Mouse (Mus musculus) spleen, embryonic (tissue): Measurements from ENCODE around the gene Zpr1.

Experiments used
- CTCF ChIA-PET: fragments of 350-600 bp; sonication (Branson Sonifier 250); formaldehyde crosslinking; loops from one replicate; lab custom pipeline; 2022; lab: Charles Lee

Zpr1 gene

DNA sequence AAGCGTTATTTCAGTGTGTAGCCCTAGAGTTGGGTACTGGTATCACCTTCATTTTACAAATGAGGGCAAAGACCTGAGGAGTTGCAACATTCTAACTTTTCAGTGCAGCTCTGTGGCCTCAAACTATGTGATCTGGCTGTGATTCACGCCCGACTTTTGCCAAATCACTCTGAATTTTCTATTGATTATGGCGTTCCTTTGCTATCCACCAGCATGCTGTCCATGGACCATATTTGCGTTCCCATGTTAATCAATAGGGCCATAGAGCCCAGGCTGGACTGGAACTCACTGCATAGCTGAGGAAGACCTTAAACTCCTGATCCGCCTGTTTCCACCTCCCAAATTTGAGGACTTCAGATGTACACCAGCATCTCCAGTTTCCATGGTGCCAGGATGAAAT, 13.8 kb upstream of the Zpr1 start:
- CTCF ChIA-PET: no interaction called here

DNA sequence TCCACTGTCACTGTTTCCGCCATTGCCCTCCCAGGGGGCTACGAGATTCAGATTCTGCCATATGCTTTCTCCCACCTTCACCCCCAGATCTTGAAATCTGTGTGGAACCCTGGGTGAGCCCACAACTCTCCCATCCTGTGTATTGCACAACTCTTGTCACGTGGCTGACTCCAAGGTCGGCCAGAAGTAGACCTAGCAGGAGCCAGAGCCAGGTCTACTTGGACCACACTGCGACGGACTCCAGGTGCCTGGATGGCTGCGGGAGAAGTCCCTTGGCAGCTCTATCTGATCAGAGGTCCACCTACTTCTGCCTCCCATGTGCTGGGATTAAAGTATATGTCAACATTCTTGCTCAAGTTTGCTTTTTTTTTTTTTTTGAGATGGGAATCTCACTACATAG, 11.7 kb upstream of the Zpr1 start:
- CTCF ChIA-PET: no interaction called here

DNA sequence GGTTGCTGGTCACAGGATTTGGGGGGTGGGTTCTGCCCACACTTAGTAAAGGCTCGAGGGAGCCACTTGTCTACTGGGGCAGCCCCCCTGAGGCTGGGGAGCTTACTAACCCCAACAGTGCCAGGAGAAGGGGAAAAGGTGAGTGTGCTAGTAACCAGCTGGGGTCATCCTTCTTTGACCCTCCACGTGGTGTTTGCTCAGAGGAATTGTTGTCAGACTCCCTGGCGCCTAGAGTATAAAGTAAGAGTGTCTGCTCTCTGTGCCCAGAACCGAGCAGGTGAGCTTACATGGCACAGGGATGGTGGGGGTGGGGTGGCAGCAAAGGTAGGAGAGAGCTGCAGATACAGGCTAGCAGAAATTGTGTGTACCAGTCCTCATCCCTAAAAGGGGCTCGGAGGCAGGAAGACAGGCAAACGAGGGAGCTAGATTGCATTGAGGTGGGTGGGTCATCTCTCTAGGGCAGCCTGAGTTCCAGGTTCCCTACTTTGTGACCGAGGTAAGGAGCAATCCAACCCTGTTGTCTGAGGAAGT, 4.5 kb upstream of the Zpr1 start, which contains the start of gene Apoa5:
Gene Apoa5, plus strand, starts transcription at position 291 of the 531 bp plus-strand sequence.
- CTCF ChIA-PET: no interaction called here

DNA sequence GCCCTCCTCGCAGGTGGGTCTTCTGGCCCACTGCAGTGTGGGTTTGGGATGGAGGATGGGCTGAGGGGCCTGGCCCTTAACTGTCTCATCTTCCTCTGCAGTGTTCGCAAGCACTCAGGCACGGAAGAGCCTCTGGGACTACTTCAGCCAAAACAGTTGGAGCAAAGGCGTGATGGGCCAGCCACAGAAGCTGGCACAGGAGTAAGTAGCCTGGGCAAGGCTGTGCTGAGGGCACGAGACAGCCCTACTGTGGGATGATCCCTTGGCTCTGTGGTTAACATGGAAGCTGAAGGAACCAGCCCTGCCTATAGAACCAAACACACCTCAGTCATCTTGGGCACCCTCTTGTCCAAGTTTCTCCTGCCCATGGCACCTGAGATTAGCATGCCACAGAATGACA, 3.7 kb upstream of the Zpr1 start:
- CTCF ChIA-PET: no interaction called here

DNA sequence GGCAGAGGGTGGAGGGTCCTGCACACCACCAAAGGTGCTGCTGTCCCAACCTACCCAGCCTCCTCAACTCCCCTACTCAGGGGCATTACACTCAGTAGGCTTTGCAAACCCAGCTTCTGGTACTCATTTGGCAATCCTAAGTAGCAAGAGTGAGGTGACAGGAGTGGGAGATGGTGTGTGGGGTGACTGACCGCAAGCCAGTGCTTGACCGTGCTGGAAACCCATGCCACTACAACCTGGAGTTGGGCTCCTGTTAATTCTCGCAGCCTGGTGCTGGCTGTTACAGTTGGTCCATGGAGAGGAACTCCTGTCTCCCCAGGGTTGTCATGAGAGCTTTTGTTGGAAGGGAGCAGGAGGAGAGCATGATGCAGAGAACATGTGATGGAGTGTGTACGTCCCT, 2.1 kb upstream of the Zpr1 start:
- CTCF ChIA-PET: no interaction called here

DNA sequence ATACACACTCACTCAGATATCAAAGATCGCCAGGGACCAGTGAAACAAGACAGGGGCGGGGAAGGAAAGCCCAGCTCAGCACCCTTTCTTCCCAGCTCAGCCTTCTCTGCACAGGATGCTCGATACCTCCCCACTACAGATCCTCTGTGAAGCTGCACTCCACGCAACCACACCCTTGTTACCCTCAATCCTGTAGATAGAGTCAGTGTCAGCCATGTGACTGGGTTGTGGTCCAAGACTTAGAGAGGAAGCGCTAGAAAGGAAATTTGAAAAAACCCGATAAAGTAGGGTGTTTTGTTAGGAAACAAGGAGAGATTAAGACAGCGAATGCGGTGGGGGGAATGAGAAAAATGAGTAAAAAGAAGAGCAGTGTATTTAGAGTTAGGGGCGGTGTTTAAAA, 794 bp upstream of the Zpr1 start:
- CTCF ChIA-PET: no interaction called here

DNA sequence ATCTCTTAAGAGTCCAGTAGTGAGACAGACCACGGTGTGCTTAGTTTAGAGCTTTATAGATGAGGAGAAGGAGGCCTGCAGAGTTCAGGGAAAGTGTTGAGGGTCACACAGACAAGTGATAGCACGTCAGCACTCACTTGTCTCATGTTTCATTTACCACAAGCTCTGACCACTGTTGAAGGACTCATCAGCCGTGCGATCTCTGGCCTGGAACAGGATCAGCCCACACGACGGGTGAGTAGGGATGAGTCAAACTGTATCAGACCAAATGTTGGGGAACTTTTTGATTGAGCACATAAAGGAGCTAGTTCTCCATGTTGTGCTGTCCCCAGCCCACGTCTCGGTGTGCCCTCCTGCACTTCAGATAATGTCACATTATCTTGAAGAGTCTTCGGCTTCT, 1.6 kb downstream of the Zpr1 start:
- CTCF ChIA-PET: no interaction called here

DNA sequence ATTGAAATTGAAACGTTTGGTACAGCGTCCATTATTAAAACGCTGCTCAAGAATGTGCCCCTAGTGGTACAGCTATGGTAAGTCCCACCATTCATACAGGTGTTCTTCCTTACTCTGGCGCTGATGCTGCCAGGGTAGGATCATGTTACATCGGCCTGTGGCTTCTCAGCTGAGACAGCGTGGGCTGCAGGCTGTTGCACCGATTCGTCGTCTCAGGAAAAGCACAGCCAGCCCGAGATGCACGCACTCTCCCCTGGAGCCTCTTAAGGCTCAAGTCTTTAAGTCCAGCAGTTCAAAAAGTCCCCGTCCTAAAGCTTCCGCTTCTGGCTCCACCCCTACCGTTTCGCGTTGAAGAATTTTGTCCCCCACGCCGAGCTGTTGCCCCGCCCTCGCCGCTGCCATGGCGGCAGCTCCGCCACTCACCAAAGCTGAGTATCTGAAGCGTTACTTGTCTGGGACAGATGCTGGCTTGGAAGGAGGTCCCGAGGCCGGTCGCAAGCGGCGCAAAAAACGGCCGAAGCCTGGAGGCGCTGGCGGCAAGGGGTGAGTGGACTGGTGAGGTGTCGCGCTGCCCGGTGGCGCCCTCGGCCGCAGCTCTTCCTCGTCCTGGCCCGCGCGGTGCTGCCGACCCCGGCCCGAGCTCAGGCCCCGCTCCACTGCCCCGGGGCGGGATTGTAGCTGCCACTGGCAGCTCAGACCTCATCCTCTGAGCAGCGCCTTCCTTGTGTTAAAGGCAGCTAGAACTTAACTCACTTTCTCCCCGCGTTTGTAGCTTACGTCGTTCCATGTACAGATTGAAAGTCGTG, 10.0 kb downstream of the Zpr1 start, which contains the start of gene Bud13:
Gene Bud13, plus strand, starts transcription at position 378 of the 806 bp plus-strand sequence.
- CTCF ChIA-PET: interaction anchor here (0.5 kb wide), 1 partner anchor 37 kb away, joined by 3 read pairs; the partner anchor contains the start of gene 4931429L15Rik

DNA sequence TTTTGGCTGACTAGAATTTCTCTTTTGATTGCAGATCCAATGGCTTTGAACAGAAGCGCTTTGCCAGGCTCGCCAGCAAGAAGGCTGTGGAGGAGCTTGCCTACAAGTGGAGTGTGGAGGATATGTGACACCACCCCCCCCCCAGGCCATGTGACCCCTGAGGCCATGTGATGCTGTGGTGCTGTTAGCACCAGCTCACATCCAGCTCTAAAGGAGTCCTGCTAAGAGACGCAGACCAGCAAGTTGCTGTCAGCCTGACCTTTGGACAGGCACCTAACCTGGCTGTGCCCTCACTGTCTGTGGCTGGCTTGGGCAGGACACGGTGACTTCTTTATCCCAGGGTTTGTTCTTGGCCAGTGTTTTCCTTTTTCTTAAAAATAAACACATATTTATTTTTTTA, 25.5 kb downstream of the Zpr1 start:
- CTCF ChIA-PET: interaction anchor here (0.6 kb wide), 1 partner anchor 17 kb away, joined by 3 read pairs; no protein-coding TSS in a partner anchor

DNA sequence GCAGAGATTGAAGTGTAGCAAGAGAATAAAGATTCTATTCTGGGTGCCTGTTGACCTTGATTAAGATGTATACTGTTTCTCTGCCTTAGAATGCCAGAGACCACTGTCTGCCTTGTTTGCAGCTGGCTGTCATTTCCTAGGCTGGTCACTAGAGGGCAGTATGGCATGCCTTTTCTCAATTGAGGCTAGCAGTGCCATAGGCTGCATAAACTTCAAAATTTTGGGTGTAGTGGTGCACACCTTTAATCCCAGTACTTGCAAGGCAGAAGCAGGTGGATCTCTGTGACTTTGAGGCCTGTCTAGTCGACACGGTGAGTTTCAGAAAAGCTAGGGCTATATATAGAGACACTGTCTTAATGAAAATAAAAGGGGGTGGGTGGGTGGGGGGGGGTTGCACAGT, 29.3 kb downstream of the Zpr1 start:
- CTCF ChIA-PET: interaction anchor here (0.6 kb wide), 1 partner anchor 592 kb away, joined by 5 read pairs; no protein-coding TSS in a partner anchor

DNA sequence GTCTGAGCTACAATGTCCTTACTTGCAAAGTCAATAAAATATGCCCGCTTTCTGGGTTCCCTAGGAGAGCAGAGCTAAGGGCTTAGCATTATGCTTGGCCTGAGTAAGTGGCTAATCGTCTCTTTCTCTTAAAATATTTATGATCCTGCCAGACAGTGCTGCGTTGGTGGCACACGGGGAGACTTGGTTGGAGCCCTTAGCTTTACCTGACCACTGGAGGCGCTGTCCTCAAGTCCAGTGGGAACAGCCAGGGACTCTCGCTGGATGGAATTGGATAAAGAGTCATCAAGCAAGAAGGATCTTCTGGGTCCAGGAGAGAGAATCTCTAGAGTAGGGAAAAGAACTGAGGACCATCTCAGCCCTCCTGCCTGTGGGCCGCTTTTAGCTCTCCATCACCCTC, 36.3 kb downstream of the Zpr1 start:
- CTCF ChIA-PET: no interaction called here

DNA sequence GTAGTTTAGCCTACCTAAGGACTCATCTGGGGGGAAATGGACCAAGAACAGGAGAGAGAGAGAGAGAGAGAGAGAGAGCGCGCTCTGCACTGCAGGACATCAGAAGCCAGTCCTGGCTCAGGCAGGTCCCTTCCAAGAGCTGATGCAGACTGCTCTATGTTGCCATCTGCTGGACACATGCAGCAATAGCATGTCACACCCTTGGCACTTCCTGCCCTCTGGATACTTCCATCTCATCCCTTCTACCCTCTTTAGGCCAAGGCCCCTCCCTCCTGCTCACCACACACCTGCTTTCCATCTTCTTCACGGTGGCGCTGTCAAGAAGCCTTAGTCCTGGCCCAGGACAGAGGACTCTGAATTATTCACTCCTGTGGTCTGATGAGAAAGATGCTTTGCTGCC, 41.6 kb downstream of the Zpr1 start:
- CTCF ChIA-PET: interaction anchor here (0.7 kb wide), 1 partner anchor 104 kb away, joined by 5 read pairs; no protein-coding TSS in a partner anchor

DNA sequence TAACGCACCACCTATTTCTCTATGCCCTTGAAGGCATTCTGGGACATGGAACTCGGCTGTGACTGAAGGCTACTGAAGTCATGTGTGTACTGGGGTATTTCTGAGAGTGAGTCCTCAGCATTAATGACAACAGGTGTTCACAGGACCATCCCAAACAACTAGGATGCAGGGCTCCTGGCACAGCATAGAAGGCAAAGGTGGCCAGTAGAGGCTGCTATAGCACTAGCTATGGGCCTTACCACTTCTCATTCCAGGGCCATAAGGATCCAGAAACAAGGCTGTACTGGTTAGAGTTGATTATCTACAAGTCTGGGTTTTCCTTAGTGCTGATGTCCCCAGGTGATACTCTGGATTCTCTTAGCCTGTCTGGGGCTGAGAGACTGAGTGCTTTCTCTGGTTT, 42.1 kb downstream of the Zpr1 start:
- CTCF ChIA-PET: interaction anchor here (0.7 kb wide), 1 partner anchor 104 kb away, joined by 5 read pairs; no protein-coding TSS in a partner anchor

DNA sequence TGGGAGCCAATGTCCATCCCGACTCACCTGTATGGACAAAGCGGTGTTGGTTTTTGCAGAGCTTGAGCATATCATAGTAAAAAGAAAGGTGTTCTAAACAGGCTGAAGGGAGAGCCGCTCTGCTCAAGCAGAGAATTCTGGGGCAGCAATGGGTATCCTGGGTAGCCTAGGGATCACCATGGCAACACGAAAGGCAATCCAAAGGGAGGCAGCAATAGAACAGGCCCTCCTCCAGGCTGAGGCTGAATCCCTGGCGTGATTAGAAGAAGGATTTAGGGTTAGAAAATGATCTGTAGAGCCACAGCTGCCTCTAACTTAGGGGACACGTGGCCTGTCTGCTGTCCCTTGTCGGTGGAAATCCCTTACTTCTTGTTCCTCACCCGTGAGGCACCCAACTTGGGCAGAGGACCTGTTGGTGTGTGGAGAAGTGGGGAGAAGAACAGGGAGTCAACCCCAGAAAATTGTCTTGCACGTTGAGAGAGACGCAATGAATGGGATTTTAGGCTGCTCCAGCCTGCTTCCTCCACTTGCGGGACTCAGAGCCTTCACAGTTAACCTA, 43.0 kb downstream of the Zpr1 start:
- CTCF ChIA-PET: interaction anchor here (0.6 kb wide), 1 partner anchor 17 kb away, joined by 3 read pairs; no protein-coding TSS in a partner anchor

DNA sequence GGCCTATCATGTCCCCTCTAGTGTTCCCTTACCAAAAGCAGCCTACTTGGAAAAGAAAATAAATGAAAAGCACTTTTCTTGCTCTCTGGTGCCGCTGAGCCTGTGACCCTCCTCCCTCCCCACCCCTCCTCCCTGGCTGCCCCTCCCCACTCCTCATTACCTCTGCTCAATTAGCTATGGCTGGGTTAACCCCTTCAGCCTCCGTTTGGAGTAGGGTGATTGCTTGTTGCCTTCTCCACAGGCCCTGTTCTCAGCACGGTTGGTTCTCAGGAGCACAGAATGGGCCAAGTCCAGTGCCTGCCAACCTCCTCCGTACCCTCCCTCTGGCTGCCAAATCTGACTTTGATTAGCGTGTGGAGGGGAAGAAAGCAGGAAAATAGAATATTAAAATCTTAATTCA, 43.5 kb downstream of the Zpr1 start:
- CTCF ChIA-PET: no interaction called here

DNA sequence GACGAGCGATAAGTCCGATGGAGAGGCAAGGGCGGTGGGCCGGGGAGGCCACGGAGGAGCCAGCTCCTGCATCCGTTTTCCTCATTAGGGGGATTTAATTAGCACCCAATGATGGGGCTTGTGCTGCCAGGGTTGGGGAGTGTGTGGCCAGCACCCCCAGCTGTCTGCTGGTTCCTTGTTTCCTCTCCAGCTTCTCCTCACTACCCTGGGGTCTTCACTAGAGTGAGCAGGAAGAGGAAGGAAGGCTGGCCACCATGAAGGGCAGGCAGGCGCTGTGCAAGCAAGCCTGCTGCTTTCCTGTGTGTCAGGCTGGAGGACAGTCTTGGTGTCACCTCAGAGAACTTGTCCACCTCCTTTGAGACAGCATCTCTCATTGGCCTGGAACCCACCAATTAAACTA, 44.0 kb downstream of the Zpr1 start:
- CTCF ChIA-PET: no interaction called here

DNA sequence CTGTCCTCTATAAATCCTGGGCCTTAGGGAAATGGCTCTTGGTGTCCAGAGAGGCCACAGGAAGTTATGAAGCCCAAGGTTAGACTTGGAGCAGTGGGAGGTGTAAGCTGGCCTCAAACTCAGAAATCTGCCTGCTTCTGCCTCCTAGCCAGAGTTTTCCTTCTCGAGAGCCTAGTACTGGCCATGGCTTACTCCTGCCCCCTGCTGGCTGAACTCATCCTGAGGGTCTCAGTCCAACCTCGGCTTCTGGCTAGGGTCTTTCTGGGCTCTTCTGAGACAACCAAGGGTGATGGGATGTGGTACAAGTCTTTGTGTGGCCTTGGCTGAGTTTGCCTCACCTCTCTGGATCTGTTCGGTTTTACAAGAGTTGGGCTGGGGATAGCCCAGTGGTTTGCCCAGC, 45.1 kb downstream of the Zpr1 start:
- CTCF ChIA-PET: no interaction called here

DNA sequence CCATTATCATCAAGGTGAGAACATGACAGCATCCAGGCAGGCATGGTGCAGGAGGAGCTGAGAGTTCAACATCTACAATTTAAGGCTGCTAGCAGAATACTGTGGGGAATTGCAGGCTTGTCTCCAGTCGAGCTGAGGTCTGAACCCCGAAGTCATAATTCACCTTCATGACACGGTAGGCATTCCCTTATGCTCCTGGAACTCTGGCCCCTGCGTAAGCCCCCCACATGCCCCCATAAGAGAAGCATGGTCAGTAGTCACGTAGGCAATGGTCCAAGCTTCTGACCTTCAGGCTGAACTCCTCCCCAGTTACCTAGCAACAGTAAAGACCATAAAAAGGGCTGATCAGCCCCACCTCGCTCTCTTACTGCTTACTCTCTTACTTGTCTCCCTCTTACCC, 47.0 kb downstream of the Zpr1 start, which contains the start of gene 4931429L15Rik:
Gene 4931429L15Rik, minus strand, starts transcription at position 101 of the 400 bp plus-strand sequence.
- CTCF ChIA-PET: interaction anchor here (0.7 kb wide), 1 partner anchor 37 kb away, joined by 3 read pairs; the partner anchor contains the start of gene Bud13

DNA sequence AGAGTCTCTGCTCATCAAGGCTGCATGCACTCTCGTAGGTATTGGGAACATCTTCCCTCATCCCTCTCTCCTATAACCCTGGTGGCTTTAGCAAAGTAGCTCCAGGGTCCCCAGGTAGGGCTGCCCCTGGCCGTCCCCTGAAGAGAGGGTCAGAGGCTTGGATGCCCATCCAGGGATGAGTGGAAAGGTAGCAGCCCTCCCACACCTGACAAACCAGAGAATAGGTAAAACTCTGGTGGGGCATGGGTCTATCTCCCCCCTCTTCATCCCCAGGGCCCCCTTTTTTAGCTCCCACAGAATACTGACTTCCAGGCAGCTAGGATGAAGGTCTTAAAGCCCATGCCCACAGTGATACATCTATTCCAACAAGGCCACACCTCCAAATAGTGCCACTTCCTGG, 47.6 kb downstream of the Zpr1 start:
- CTCF ChIA-PET: no interaction called here

DNA sequence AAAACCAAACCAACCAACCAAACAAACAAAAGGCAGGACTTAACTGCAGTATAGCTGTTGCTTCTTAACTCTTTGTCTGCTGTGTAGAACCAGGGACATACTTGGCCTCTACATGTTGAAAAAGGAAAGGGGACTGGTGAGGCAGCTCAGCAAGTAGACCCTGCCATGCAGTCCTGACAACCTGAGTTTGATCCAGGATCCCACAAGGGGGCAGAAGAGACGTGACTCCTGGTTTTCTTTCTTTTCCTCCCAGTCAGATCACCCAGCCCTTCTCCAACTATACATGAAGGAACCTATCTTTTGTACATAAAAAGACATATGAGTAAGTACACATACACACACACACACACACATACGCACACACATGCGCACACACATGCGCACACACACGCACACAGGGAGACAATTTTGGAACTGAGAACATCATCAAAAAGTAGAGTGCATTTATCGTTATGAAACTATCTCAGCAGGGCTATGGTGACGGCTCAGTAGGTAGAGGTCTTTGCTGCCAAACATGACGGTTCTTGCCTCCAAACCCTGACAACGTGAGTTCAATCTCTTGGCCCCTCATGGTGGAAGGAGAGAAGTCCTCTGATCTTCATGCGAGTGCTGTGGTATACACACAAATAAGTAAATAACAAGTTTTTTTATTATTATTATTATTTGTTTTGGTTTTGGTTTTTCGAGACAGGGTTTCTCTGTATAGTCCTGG, 54.0 kb downstream of the Zpr1 start:
- CTCF ChIA-PET: no interaction called here

DNA sequence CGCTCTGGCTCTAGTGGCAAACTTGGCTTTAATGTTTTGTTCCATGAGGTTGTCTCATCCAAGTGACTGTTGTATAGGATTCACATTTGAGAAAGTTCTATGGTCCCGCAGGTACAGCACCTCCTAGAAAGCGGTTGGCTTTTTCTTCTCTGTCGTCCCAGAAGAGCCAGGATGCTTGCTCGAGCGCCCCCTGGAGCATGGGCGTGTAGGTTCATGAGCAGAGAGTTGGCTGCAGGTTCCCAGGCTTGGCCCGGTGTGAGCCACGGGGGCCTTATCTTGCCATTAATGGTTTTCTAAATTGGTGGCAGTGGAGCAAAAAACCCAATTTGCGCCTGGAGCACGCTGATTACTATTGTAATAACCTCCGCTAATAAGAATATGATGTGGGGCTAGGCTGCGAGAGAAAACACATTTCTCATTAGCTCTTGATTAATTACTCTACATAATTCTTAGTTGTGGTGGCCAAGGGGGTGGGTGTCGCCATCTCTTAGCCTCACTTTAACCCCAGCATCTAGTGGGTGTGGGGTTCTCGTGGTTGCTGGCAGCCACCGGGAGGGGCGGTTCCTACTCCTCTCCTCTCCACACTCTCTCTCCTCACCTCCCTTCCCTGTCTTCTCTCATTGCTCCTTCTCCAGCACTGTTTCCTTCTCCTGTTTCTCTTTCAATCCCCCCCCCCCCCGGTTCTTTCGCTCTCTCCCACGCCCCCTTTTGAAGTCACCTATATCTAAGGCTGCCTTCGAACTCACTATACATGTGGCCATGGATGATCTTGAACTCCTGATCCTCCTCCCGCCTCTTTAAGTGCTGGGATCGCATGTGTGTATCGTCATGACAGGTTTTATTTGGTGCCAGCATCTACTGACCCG, 55.1 kb downstream of the Zpr1 start:
- CTCF ChIA-PET: no interaction called here
